Mouse (Mus musculus) kidney, embryonic 15.5 days (tissue): ENCODE results near the gene Sod2. TPM values are rescaled to one million over a fixed set of nuclear protein-coding genes. Genes with fewer than 3 reads are reported as not detected.
"Not testable (repeated sequence)": the region's sequence is repeated elsewhere in the genome, so short reads cannot be mapped to it uniquely, and the experiment has no call there.

Source experiments
- ATAC-seq: fragments of 200-750 bp; cut with Nextera tagmentation; replicated peaks from 2 replicates; pipeline ENCODE4 v1.8.0; 2017; ENCODE audit warnings: moderate TSS enrichment; ENCODE audit not compliant: low FRiP score
- H3K27ac ChIP-seq: fragments of 300-500 bp; sonication (generic); 2 replicates; pipeline ENCODE4 v1.5.1; 2015; ENCODE audit warnings: mild to moderate bottlenecking, inconsistent platforms
- H3K27me3 ChIP-seq: fragments of 300-500 bp; sonication (generic); 2 replicates; pipeline ENCODE4 v1.6.1; 2015; ENCODE audit warnings: inconsistent platforms
- H3K36me3 ChIP-seq: fragments of 300-500 bp; sonication (generic); 2 replicates; pipeline ENCODE4 v1.6.1; 2015; ENCODE audit warnings: inconsistent platforms
- H3K4me1 ChIP-seq: fragments of 300-500 bp; sonication (generic); 2 replicates; pipeline ENCODE4 v1.6.1; 2015; ENCODE audit warnings: inconsistent platforms
- H3K4me2 ChIP-seq: fragments of 300-500 bp; sonication (generic); 2 replicates; pipeline ENCODE4 v1.6.1; 2015; ENCODE audit warnings: moderate library complexity, mild to moderate bottlenecking, inconsistent platforms
- H3K4me3 ChIP-seq: fragments of 300-500 bp; sonication (generic); replicated peaks from 2 replicates; pipeline ENCODE4 v1.5.1; 2015; ENCODE audit warnings: mild to moderate bottlenecking, inconsistent platforms
- H3K9ac ChIP-seq: fragments of 300-500 bp; sonication (generic); 2 replicates; pipeline ENCODE4 v1.6.1; 2015; ENCODE audit warnings: mild to moderate bottlenecking, inconsistent platforms
- H3K9me3 ChIP-seq: fragments of 300-500 bp; sonication (generic); replicated peaks from 2 replicates; pipeline ENCODE4 v1.6.1; 2016; ENCODE audit warnings: inconsistent platforms
- WGBS: fragments of 180-500 bp; shearing (Covaris S2); methylation state at CpG from one replicate; pipeline ENCODE4 v1.1.7; 2015; ENCODE audit warnings: mixed read lengths; 5-methylcytosine and 5-hydroxymethylcytosine counted together
- polyA plus RNA-seq: library from polyadenylated mRNA; unstranded; fragments of >200 nt; fragmentation: Nextera tagmentation; extraction: Ambion mirVana; gene quantifications from 2 replicates; pipeline ENCODE4 v1.2.1, GENCODE M21; 2015

Gene Sod2
- polyA plus RNA-seq, 1 experiment from 2014 or later = 141 TPM

GRCm38 (mm10) chr17:12992470-12992991, 14.1 kb upstream of the Sod2 start:
- Histone ChIP-seq H3K4me1 (peaks cover 15% of the 10 kb centered on the region), H3K4me2 (peak overlapping the region; percentile 76), H3K9me3 (no peaks in the 10 kb centered on the region), H3K36me3 (peaks cover 13% of the 10 kb centered on the region), H3K9ac (peak overlapping the region; percentile 100), H3K27ac (peak overlapping the region; percentile 99), H3K27me3 (no peaks in the 10 kb centered on the region), H3K4me3 (peak overlapping the region; percentile 93)
- WGBS = under 1% methylated on average over 51 of the region's 51 CpGs
- peak; percentile 93 for ATAC-seq

- H3K9ac ChIP-seq = peak within 1 kb of the TSS; percentile 100
- ATAC-seq = no peak
- no peaks in the 10 kb centered on the region for H3K27me3 ChIP-seq
- peaks cover 12% of the 10 kb centered on the region for H3K4me1 ChIP-seq
- WGBS = 75% methylated on average over 1 of the region's 1 CpGs
- H3K9me3 ChIP-seq = no peaks in the 10 kb centered on the region
- H3K4me3 ChIP-seq = peak within 1 kb of the TSS; percentile 93
- H3K27ac ChIP-seq = peak within 1 kb of the TSS; percentile 99
- H3K36me3 ChIP-seq = no peaks in the 10 kb centered on the region
- peak within 1 kb of the TSS; percentile 76 for H3K4me2 ChIP-seq
Observed at GRCm38 (mm10) chr17:12994069-12994468, 12.6 kb upstream of the Sod2 start, which contains the start of gene Wtap. Wtap (minus strand) TSS chr17:12994169.

- no peaks in the 10 kb centered on the region for H3K4me1 ChIP-seq
- no peaks in the 10 kb centered on the region for H3K36me3 ChIP-seq
- no peak overlapping the region for H3K4me2 ChIP-seq
- ATAC-seq = no peak
- no peak overlapping the region for H3K4me3 ChIP-seq
- no peaks in the 10 kb centered on the region for H3K27me3 ChIP-seq
- H3K9ac ChIP-seq = no peak overlapping the region
- no peak overlapping the region for H3K27ac ChIP-seq
- no peaks in the 10 kb centered on the region for H3K9me3 ChIP-seq
- WGBS = 22% methylated on average over 3 of the region's 3 CpGs
Observed at GRCm38 (mm10) chr17:12996345-12996744, 10.3 kb upstream of the Sod2 start.

GRCm38 (mm10) chr17:12997890-12998289, 8.8 kb upstream of the Sod2 start:
- Histone ChIP-seq H3K27me3 (no peaks in the 10 kb centered on the region), H3K9me3 (no peaks in the 10 kb centered on the region), H3K36me3 (no peaks in the 10 kb centered on the region), H3K4me3 (no peak overlapping the region), H3K27ac (no peak overlapping the region), H3K4me1 (no peaks in the 10 kb centered on the region), H3K9ac (no peak overlapping the region), H3K4me2 (no peak overlapping the region)
- ATAC-seq = no peak
- WGBS = 88% methylated on average over 5 of the region's 5 CpGs

GRCm38 (mm10) chr17:12999069-12999468, 7.6 kb upstream of the Sod2 start:
- no peak overlapping the region for H3K27ac ChIP-seq
- no peaks in the 10 kb centered on the region for H3K9me3 ChIP-seq
- no peak for ATAC-seq
- no peaks in the 10 kb centered on the region for H3K27me3 ChIP-seq
- H3K4me2 ChIP-seq = no peak overlapping the region
- H3K36me3 ChIP-seq = no peaks in the 10 kb centered on the region
- no peaks in the 10 kb centered on the region for H3K4me1 ChIP-seq
- H3K9ac ChIP-seq = no peak overlapping the region
- WGBS = 81% methylated on average over 6 of the region's 6 CpGs
- no peak overlapping the region for H3K4me3 ChIP-seq

GRCm38 (mm10) chr17:13002243-13002642, 4.4 kb upstream of the Sod2 start:
- WGBS = 93% methylated on average over 5 of the region's 5 CpGs
- H3K27me3 ChIP-seq = not testable (repeated sequence)

GRCm38 (mm10) chr17:13004436-13004835, 2.2 kb upstream of the Sod2 start:
- H3K27me3 ChIP-seq, ATAC-seq: not testable (repeated sequence)
- 77% methylated on average over 2 of the region's 2 CpGs for WGBS

More at GRCm38 (mm10) chr17:13002243-13002642, 4.4 kb upstream of the Sod2 start:
- H3K4me1 ChIP-seq, ATAC-seq, H3K9me3 ChIP-seq, H3K9ac ChIP-seq, H3K4me2 ChIP-seq, H3K27ac ChIP-seq, H3K36me3 ChIP-seq, H3K4me3 ChIP-seq: not testable (repeated sequence)

GRCm38 (mm10) chr17:13006984-13007383, 338 bp downstream of the Sod2 start:
- Histone ChIP-seq H3K36me3 (peaks cover 19% of the 10 kb centered on the region), H3K4me1 (peaks cover 16% of the 10 kb centered on the region), H3K4me3 (peak overlapping the region; percentile 96), H3K9ac (peak overlapping the region; percentile 35; the same call in 1 of the 2 replicates), H3K27me3 (no peaks in the 10 kb centered on the region), H3K27ac (peak overlapping the region; percentile 96), H3K4me2 (peak overlapping the region; percentile 84), H3K9me3 (no peaks in the 10 kb centered on the region)
- WGBS = 34% methylated on average over 5 of the region's 5 CpGs
- no peak for ATAC-seq

More at GRCm38 (mm10) chr17:13004436-13004835, 2.2 kb upstream of the Sod2 start:
- not testable (repeated sequence) for H3K27ac ChIP-seq, H3K4me3 ChIP-seq, H3K9ac ChIP-seq, H3K4me2 ChIP-seq, H3K9me3 ChIP-seq, H3K36me3 ChIP-seq
- H3K4me1 ChIP-seq = peaks cover 15% of the 10 kb centered on the region

GRCm38 (mm10) chr17:13007730-13008425, 1.2 kb downstream of the Sod2 start:
- ATAC-seq = peak; percentile 99

GRCm38 (mm10) chr17:13008528-13008927, 1.9 kb downstream of the Sod2 start:
- peak overlapping the region; percentile 96 for H3K27ac ChIP-seq

More at GRCm38 (mm10) chr17:13007730-13008425, 1.2 kb downstream of the Sod2 start:
- Histone ChIP-seq H3K4me3 (peak overlapping the region; percentile 96), H3K27ac (peak overlapping the region; percentile 96), H3K4me1 (peaks cover 16% of the 10 kb centered on the region), H3K4me2 (peak overlapping the region; percentile 84), H3K36me3 (peaks cover 26% of the 10 kb centered on the region), H3K27me3 (no peaks in the 10 kb centered on the region), H3K9me3 (no peaks in the 10 kb centered on the region), H3K9ac (peak overlapping the region; percentile 83)
- under 1% methylated on average over 67 of the region's 76 CpGs for WGBS

GRCm38 (mm10) chr17:13009887-13010286, 3.2 kb downstream of the Sod2 start:
- Histone ChIP-seq H3K4me1 (peaks cover 16% of the 10 kb centered on the region), H3K4me3 (no peak overlapping the region), H3K9me3 (no peaks in the 10 kb centered on the region), H3K27me3 (no peaks in the 10 kb centered on the region), H3K36me3 (peaks cover 46% of the 10 kb centered on the region), H3K4me2 (no peak overlapping the region), H3K9ac (no peak overlapping the region), H3K27ac (no peak overlapping the region)
- ATAC-seq = no peak
- whole genome bisulfite sequencing = 35% methylated on average over 3 of the region's 3 CpGs

More at GRCm38 (mm10) chr17:13008528-13008927, 1.9 kb downstream of the Sod2 start:
- peak overlapping the region; percentile 83 for H3K9ac ChIP-seq
- 0 out of 2 replicates have a peak, but pooled peaks have one; percentile 1 for ATAC-seq
- no peaks in the 10 kb centered on the region for H3K9me3 ChIP-seq
- peaks cover 32% of the 10 kb centered on the region for H3K36me3 ChIP-seq
- H3K4me2 ChIP-seq = peak overlapping the region; percentile 84
- H3K4me3 ChIP-seq = peak overlapping the region; percentile 96
- H3K4me1 ChIP-seq = peaks cover 16% of the 10 kb centered on the region
- WGBS = 3% methylated on average over 10 of the region's 10 CpGs
- H3K27me3 ChIP-seq = no peaks in the 10 kb centered on the region

GRCm38 (mm10) chr17:13013316-13013715, 6.7 kb downstream of the Sod2 start:
- Histone ChIP-seq H3K36me3 (peaks cover 62% of the 10 kb centered on the region), H3K4me2 (no peak overlapping the region), H3K27me3 (no peaks in the 10 kb centered on the region), H3K4me1 (peaks cover 11% of the 10 kb centered on the region), H3K4me3 (no peak overlapping the region), H3K9me3 (no peaks in the 10 kb centered on the region), H3K9ac (no peak overlapping the region), H3K27ac (no peak overlapping the region)
- no peak for ATAC-seq
- WGBS = 60% methylated on average over 3 of the region's 3 CpGs
